Mouse (Mus musculus) layer of hippocampus, adult 9-11 months (tissue): Measurements from ENCODE around the gene Ssr1.

Experiments used
- DNase-seq: peaks from one replicate; pipeline ENCODE4 v3.0.0; 2022

The Ssr1 gene

GRCm38 (mm10) chr13:37979506-37979905 is 14.5 kb downstream of the Ssr1 start:
- no peak for DNase-seq

- no peak for DNase-seq
Measured at GRCm38 (mm10) chr13:37974731-37975130, 19.3 kb downstream of the Ssr1 start.

- no peak for DNase-seq
Measured at GRCm38 (mm10) chr13:37974036-37974435, 20.0 kb downstream of the Ssr1 start.

- no peak for DNase-seq
Measured at GRCm38 (mm10) chr13:37970887-37971530, 23.0 kb downstream of the Ssr1 start.

- peak; percentile 67 for DNase-seq
Measured at GRCm38 (mm10) chr13:37969988-37970387, 24.0 kb downstream of the Ssr1 start.

GRCm38 (mm10) chr13:37969337-37969736 is 24.7 kb downstream of the Ssr1 start:
- peak; percentile 79 for DNase-seq

GRCm38 (mm10) chr13:37967565-37967964 is 26.5 kb downstream of the Ssr1 start:
- no peak for DNase-seq

- DNase-seq = no peak
Measured at GRCm38 (mm10) chr13:37967052-37967437, 27.0 kb downstream of the Ssr1 start.

GRCm38 (mm10) chr13:37966256-37967051 is 27.6 kb downstream of the Ssr1 start:
- DNase-seq = no peak

- DNase-seq = no peak
Measured at GRCm38 (mm10) chr13:37965126-37965914, 28.7 kb downstream of the Ssr1 start.

GRCm38 (mm10) chr13:37964128-37965087 is 29.6 kb downstream of the Ssr1 start:
- DNase-seq = peak; percentile 40

- DNase-seq = peak; percentile 78
Measured at GRCm38 (mm10) chr13:37963354-37964007, 30.5 kb downstream of the Ssr1 start.

- DNase-seq = no peak
Measured at GRCm38 (mm10) chr13:37962541-37962940, 31.5 kb downstream of the Ssr1 start.

GRCm38 (mm10) chr13:37959936-37960335 is 34.1 kb downstream of the Ssr1 start:
- DNase-seq = no peak

GRCm38 (mm10) chr13:37959239-37959907 is 34.6 kb downstream of the Ssr1 start:
- peak; percentile 63 for DNase-seq

- peak; percentile 48 for DNase-seq
Measured at GRCm38 (mm10) chr13:37958498-37959238, 35.3 kb downstream of the Ssr1 start.

GRCm38 (mm10) chr13:37954318-37954717 is 39.7 kb downstream of the Ssr1 start:
- no peak for DNase-seq

GRCm38 (mm10) chr13:37952981-37953380 is 41.0 kb downstream of the Ssr1 start:
- no peak for DNase-seq

GRCm38 (mm10) chr13:37946734-37947133 is 47.3 kb downstream of the Ssr1 start:
- peak; percentile 73 for DNase-seq

- no peak for DNase-seq
Measured at GRCm38 (mm10) chr13:37945392-37945791, 48.6 kb downstream of the Ssr1 start.
